Mouse (Mus musculus) gastrocnemius, adult 18-20 months (tissue): ENCODE results near the gene Gcsh. TPM values are rescaled to one million over a fixed set of nuclear protein-coding genes. Genes with fewer than 3 reads are reported as not detected.

Experiments used
- DNase-seq: peaks from one replicate; pipeline ENCODE4 v3.0.0; 2021; ENCODE audit warnings: low spot score
- total RNA-seq, 2 experiments: library from RNA; stranded (reverse); gene quantifications; 2 replicates each; pipeline ENCODE4 v1.2.3; 2021

Gcsh gene
- total RNA-seq, 2 experiments from 2014 or later, result 45.1 to 47.3 TPM

DNA sequence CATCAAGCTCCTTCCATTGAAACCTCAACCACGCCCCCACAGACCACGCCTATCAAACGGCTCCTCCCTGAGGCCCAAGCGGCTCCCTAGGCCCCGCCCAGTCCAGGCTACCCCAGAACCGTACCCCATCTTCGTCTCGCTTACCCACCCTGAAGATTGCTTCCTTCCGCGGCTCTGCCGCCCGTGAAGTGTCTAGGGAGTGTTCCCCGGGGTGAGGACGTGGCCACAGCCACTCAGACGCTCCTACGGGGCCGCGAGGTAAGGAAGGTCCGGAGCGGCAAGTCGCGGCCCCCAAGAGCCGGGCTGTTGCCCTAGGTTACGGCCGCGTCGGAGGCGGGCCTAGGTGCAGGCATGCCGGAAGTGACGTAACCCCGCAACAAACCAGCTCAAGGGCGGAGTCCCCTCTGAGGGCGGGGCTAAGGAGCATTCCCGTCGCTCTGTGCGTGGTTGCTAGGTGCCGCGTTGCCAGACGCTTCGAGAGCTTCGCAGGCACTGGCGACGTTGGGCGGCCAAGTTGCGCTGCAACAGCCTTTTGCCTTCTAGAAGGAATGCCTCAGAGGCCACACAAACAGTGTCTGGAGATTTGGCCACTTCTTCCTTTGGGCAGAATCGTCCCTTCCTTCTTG, 14.6 kb downstream of the Gcsh start, which contains the start of gene 1700030J22Rik:
Gene 1700030J22Rik, minus strand, starts transcription at position 329 of the 626 bp plus-strand sequence.
- peak; percentile 99 for DNase-seq

- no peak for DNase-seq
These were observed 15.3 kb downstream of the Gcsh start for GRCm38 (mm10) chr8:116978052-116978451.

GRCm38 (mm10) chr8:116975606-116976005, 17.7 kb downstream of the Gcsh start:
- DNase-seq, result no peak

GRCm38 (mm10) chr8:116975066-116975465, 18.3 kb downstream of the Gcsh start:
- DNase-seq, result no peak

DNA sequence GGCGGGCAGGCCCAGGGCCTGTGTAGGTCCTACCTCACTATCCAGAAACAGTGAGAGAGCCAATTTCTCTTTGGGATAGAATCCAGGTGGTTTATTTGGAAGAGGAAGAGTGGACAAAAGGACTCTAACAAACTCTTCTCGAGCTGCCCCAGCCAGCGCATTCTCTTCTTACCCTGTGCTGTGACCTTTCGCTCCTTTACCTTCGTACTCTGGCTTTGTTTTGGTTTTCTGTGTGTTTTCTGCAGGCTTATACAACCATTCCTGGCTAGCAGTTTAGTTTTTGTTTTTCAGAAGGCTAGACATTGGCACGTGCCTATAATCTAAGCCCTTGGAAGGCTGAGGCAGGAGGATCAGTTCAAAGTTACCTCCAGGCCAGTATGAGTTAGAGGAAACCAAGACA, 23.8 kb downstream of the Gcsh start:
- DNase-seq, result no peak

DNA sequence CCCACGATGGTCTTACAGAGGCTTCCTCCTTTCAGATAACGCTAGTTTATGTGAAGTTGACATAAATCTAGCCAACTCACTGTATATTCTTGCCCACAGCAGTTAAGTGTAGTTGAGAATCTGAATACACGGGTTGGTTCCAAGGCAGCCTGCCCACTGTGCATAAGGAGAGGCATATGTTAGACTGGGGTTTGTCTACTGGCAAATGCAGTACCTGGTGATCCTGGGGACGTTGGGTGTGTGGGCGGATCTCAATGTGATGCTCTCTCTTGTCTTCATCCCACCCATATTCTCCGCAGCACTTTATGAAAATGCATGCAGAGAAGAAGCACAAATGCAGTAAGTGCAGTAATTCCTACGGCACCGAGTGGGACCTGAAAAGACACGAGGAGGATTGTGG, 38.9 kb downstream of the Gcsh start:
- no peak for DNase-seq

GRCm38 (mm10) chr8:116952428-116952827, 40.9 kb downstream of the Gcsh start:
- DNase-seq, result no peak

DNA sequence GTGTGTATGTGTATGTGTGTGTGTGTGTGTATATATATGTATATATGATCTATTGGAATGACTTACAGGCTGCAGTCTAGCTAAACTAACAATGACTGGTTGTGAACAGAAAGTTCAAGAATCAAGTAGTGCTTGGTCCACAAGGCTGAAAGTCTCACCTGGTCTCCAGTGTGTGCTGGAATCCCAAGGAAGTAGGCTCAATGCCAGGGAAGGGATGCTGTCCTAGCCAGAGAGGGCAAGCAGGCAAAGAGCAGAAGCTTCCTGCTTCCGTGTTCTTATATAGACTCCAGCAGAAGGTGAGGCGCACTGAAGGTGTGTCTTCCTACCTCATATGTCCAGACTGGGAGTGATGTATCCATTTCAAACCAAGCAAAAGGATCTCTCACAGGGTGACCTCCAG, 41.6 kb downstream of the Gcsh start:
- no peak for DNase-seq

GRCm38 (mm10) chr8:116951369-116951768, 42.0 kb downstream of the Gcsh start:
- DNase-seq, result no peak

DNA sequence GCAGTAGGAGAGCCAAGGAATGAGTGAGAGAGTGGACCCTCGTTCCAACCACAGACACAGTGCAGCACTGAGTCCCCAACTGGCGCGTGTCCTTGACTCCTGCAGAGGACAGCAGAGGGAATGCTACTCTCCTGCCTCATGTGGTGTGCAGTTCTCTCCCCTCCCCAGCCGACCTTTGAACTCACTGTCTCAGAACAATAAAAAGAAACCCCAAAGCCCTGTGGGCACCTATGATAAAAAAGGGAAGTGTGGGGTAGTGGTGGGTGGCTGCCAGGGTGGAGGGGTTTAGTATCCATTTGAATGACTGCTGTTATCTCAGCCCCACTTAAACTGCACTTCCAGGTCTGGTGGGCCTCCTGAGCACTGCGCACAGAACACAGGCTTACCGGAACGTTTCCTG, 45.7 kb downstream of the Gcsh start:
- DNase-seq, result no peak

DNA sequence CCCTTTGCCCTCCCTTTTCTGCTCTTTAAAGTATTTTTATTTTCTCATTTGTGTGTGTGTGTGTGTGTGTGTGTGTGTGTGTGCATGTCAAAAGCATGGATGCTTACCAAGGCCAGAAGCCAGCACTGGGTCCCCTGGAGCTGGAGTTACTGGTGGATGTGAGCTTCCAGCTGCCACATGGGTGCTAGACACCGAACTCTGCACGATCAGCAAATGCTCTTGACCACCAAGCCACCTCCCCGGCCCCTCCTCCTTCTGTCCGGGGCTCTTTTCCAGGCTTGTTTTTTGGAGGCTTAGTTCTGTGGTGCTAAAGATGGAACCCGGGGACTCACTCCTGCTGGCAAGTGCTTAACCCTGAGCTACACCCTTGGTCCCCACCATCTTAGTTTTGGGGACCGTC, 46.5 kb downstream of the Gcsh start:
- DNase-seq, result no peak

DNA sequence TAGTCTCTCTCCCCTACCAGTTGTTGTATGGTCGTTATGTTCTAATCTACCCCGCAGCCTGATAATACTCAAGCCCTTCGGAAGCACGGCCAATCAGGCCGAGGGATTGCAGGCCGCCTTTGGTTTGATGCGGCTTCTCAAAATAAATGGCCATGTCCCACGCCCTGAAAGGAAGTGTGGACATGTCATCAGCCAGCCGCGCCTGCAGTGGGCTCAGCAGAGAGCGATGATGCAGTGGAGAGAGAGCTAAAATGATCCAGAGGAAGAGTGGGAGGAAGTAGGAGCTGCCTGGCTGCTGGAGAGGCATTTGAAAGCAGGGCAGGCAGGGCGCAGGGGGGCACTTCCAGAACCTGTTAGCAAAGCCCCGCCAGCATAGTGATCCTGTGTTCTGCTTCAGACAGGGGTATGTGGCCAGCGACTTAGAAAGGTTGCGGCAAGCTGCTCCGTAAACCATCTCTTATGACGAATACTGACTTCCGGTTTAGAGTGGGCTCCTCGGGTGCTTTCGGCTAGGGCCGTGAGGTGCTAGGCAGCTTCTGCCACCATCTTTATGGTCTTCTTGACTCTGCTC, 47.0 kb downstream of the Gcsh start:
- no peak for DNase-seq

GRCm38 (mm10) chr8:116945169-116945910, 48.0 kb downstream of the Gcsh start:
- DNase-seq, result no peak

DNA sequence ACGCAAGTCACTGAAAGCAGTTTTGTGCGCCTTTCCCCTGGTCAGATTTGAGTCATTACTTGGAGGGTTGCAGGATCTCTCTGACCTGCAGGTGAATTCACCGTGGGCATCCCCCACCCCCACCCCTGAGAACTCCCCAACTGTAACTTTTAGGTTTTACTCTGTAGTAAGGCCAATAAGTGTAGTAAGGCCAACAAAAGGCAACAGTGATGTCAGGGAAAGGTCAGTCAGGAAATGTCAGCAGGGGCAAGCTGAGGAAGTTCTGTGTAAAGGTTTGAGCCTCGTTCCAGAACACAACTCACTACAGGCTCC, 49.0 kb downstream of the Gcsh start:
- no peak for DNase-seq

DNA sequence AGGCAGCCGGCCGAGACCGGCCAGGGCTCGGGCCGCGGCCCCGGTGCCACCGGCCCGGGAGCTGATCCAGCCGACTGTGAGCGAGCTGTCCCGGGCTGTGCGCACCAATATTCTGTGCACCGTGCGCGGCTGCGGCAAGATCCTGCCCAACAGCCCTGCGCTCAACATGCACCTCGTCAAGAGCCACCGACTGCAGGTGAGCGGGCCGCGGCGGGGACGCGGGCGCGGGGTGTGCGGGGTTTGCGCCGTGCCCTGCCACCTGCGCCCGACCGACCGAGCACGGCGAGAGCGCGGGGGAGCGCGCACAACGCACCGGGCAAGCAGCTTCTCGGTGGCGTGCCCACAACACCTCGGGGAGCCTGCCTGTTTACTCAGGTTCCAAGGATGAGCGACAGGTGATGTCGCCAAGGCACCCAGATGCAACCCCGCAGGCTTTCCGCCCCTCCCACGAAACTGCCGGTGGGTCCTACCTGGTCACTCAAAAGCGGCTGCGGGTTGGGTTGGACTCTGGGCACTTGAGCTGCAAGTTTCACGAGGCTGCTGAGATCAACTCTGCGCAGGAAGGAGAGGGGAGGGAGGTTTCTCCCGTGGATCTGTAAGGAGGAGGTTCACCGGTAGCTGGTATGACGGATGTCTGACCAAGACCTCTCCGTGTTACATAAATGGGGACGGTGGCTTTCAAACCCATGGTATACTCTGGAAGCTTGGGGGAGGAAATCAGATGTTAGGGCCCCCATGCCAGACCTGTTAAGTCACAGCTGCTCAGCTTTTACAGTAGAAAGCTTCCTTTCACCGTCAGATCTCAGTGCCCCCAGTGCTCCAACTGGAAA, 49.6 kb downstream of the Gcsh start:
- DNase-seq, result no peak

- peak; percentile 74 for DNase-seq
These were observed 50.2 kb downstream of the Gcsh start, which contains the start of gene Atmin for GRCm38 (mm10) chr8:116943161-116943554. Gene Atmin, plus strand, starts transcription at chr8:116943393.

GRCm38 (mm10) chr8:116942284-116943058, 50.9 kb downstream of the Gcsh start:
- no peak for DNase-seq

GRCm38 (mm10) chr8:116935506-116935905, 57.8 kb downstream of the Gcsh start:
- DNase-seq, result no peak

DNA sequence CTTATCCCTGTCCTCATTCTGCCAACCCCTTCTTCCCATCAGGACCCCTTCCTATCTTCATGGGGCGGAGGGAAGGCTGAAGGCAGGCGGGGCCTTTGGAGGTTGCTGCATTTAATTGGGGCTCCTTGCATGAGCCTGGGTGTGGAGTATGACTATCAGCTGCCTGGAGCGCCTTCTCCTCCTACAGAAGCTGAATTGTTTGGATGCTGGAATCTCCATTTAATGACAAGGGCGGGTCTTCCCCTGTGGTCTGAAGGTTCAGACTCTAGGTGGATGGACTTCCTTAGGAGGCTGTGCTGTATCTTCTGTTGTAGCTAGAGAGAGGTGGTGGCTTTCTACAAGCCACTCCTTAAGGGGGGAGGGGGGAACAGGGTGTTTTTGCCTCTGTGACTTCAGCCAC, 58.4 kb downstream of the Gcsh start:
- no peak for DNase-seq
